Mouse (Mus musculus) layer of hippocampus, adult 9-11 months (tissue): ENCODE measurements around the gene Vps29.

Experiments
- DNase-seq: peaks from one replicate; pipeline ENCODE4 v3.0.0; 2022

Vps29 gene

GRCm38 (mm10) chr5:122342874-122343273 lies 11.3 kb upstream of the Vps29 start:
- no peak for DNase-seq

DNA sequence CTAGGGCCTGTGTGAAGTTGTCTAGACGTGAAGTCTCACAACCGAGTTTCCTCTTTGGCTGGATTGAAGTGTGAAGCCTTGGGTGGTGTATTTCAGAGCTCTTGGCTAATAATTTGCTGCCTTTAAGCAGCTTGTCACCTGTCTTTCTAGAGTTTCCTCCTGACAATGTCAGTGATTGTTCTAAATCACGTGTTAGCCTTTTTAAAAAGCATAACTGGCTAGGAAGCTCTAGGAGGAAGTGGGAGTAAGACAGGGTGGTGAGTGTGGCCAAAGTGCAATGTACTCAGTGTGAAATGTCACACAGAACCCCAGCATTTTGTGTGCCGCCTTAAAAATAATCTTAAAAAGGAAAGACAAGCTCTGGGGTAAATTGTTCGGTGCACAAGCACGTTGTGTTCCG lies 10.4 kb upstream of the Vps29 start:
- DNase-seq: no peak

DNA sequence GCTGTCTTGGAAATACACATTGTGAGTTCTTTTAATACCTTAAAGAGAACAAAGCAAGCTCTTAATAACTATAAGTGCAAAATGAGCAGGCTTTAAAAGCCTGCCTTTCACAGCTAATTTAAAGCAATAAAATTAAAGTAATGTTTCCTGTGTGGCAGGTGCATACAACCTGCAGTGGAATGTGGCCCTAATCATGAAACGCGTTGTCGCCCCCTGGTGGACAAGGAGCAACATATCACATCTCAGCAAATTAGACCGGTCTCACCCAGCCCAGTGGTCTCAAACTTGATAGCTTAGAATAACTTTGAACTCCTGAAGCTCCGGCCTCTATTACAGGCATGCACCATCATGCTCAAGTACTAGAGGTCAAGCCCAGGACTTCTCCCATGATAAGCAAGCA lies 9.9 kb upstream of the Vps29 start:
- no peak for DNase-seq

DNA sequence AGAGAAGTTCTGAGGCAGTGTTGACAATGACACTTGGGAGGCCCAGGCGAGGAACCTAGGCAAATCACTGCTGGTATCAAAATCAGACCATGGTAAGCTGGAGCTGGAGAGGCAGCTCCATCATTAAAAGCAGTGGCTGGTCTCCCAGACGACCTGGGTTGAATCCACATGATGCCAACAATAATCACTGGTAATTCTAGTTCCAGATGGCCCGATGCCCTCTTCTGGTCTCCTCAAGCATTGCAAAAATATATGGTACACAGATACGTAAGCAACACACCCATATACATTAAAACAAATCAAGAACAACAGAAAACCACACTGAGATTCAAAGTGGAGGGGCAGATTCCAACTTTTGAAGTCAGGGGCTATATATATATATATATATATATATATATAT lies 8.4 kb upstream of the Vps29 start:
- no peak for DNase-seq

DNA sequence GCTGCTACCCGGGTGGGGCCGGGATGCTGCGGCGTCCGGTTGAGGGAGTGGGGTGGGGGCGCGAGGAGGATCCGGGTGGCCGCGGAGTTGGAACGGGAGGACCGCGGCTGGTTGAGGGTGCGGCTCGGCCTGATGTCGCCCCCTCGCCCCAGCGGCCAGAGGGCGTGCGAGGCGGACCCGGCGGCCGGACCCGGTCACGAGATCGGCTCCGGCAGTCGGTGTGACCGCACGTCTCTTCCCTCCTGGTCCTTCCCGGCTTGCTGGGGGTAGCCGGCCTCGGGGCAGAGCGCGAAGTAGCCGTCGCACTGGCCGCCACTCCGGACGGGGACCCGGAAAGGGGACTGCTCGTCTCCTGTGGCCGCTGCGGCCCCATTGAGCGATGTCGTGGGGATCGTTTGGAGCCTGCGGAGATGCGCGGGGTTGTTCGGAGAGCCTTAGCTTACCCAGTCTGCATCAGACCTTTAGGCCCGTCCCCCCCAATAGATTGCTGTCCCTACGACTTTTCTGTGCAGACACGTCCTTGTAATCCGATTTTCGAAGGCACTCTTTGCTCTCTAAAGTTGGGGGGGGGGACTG lies 411 bp downstream of the Vps29 start:
- DNase-seq: no peak

DNA sequence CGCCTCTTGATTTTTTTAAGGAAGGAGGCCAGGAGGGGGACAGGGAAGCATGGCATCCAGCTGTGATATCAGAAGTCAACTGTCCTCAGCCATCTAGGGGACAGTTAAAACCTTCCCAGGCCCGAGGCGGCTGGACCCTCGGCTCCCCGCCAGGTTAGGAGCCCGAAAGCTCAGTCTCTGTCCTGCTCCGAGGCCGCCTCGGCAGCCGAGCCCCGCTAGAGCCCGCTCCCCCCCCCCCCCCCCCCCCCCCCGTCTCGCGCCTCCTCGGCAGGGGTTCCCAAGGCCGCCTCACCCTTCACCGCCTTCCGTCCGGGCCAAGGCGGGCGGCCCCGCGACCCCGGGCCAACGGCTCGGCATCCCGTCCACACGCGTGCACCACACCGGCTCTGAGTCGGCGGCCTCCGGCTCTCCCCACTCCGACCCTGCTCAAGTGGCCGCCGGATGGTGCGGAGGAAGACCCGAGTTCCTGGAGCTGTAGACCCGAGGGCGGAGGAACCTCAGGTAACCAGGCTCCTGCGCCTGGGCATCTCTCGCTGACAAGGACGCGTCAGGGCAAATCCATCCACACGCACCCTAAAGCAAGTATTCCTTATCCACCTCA lies 17.5 kb downstream of the Vps29 start, which contains the start of gene Gpn3:
Gene Gpn3, plus strand, starts transcription at position 286 of the 601 bp plus-strand sequence.
- no peak for DNase-seq

- peak; percentile 99 for DNase-seq
These were observed 18.1 kb downstream of the Vps29 start, which contains the start of gene Fam216a for GRCm38 (mm10) chr5:122372192-122372769. Fam216a (minus strand) TSS chr5:122372364.

DNA sequence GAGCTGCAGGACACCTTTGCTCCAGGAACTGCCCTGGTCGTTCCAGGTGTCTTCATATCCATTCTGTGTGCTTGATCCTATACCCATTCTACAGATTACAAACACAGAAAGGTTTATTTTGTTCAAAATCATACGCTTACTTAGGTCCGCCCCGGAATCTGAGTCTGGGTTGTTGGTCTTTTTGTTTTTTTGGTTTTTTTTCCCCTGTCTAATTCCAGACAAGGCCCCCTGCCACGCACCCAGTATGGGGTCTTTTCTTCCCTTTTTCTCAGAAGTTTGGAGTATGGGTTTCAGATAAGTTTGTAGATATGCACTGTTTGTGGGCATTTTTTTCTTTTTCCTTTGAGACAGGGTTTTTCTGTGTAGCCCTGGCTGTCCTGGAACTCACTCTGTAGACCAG lies 18.7 kb downstream of the Vps29 start:
- no peak for DNase-seq

DNA sequence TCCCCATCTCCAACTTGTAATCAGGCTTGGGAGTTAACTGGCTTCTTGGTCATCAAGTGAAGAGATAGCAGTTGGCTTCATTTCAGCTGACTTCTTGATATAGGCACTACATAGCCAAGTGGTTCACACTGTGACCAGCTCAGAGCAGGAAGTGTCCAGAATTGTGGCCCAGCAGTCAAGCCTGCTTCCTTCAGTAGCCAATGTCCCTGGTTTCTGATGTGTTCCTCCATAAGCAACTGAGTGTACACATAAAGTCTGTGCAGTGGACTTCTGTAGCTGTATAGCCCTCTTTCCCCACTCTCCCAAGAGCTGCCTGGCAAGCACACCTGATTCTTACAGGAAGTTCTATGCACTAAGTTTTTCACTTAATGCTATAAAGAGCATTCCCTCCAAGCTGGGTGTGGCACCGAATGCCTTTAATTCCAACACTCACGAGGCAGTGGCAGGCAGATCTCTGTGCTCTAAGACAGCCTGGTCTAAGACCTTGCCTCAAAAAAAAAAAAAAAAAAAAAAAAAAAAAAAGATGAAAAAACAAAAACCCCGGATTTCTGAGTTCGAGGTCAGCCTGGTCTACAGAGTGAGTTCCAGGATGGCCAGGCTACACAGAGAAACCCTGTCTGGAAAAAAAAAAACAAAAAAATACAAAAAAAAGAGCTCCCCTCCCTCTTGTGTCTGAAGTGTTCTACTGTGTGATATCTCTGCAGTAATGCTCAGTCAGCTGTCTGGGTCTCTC lies 23.1 kb downstream of the Vps29 start:
- no peak for DNase-seq

GRCm38 (mm10) chr5:122378171-122378570 lies 24.0 kb downstream of the Vps29 start:
- no peak for DNase-seq

DNA sequence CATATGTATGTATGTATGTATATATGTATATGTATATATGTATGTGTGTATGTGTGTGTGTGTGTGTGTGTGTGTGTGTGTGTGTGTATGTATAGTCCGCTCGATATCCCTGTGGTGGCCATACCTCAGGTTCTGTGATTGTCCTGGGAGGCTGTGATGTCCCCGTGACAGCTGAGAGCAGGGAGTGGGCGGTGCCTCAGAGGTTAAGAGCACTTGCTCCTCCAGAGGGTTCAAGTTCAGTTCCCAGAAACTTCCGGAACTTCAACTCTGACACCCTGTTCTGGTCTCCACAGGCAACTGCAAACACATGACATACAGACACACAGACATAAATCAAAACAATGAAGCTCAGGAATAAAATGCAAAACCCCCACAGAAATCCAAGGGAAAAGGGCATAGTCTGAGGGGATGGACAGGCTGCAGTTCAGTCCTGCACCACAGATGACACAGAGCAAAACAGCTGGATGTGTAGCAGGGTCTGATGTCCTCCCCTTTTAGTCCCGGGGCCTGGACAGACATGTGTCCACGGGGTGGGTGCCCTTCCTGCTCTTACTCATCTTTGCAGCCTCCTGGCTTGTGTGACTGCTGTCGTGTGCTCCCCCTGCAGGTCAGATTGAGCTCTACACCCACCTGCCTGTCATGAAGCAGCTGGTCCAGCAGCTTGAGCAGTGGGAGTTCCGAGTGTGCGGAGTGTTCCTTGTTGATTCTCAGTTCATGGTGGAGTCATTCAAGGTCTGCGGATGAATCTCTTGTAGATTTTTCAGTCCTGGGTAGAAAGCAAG lies 25.4 kb downstream of the Vps29 start:
- DNase-seq: peak; percentile 88

- no peak for DNase-seq
These were observed 35.8 kb downstream of the Vps29 start for GRCm38 (mm10) chr5:122390006-122390405.

- no peak for DNase-seq
These were observed 36.5 kb downstream of the Vps29 start for GRCm38 (mm10) chr5:122390671-122391070.

DNA sequence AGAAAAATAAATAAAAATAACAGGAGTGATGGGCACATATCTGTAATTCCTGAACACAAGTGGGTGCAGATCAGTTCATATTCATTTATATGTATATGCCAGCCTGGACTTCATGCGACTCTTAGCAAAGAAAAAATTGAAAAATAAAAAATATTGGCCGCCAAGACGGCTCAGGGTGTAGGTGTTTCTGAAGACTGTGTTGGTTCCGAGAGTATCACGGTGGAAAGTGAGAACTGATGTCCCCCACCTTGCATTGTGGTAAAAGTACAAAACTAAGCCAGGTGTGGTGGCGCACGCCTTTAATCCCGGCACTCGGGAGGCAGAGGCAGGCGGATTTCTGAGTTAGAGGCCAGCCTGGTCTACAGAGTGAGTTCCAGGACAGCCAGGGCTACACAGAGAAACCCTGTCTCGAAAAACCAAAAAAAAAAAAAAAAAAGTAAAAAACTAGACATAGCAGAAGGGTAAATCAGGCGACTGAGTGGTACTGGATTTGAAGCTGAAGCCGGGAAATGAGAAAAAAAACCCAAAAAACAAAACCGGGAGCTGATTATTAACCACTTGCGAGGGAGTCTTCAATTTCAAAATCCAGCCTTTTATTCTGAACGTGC lies 37.1 kb downstream of the Vps29 start:
- no peak for DNase-seq

- peak; percentile 90 for DNase-seq
These were observed 37.6 kb downstream of the Vps29 start, which contains the start of gene Arpc3 for GRCm38 (mm10) chr5:122391786-122392180. Arpc3 (plus strand) TSS chr5:122391878.

DNA sequence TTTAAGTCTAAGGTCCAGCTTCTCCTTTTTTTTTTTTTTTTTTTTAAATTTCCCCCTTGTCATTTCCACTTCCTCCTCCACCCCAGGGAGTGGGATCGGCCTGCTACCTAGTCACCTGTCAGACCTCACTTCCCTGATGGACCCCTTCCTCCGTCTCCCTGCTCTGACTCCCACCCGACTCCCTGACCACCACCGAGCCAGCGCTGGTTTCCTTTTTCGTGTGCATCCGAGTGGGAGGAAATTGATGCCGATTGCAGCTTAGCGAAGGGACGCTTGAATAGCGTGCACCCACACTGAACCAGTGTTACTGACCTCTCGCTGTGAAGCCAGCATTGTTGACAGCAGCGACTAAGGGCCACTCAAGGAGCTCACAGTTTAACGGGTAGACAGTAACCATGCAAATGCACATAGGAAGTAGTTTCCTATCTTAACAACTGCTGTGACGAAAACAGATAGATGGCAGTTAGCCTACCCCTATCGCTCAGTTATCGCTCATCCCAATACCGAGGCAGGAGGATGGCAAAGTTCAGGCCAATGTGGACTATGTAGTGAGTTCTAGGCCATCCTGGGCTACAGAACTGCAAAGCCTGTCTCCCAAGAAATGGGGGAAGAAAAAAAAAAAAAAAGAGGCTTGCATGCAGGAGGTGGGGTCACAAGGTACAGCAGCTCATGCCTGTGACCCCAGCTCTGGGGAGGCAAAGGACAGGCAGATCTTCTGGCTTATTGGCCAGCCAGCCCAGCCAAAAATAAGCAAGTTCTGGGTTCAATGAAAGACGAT lies 38.2 kb downstream of the Vps29 start:
- DNase-seq: no peak

DNA sequence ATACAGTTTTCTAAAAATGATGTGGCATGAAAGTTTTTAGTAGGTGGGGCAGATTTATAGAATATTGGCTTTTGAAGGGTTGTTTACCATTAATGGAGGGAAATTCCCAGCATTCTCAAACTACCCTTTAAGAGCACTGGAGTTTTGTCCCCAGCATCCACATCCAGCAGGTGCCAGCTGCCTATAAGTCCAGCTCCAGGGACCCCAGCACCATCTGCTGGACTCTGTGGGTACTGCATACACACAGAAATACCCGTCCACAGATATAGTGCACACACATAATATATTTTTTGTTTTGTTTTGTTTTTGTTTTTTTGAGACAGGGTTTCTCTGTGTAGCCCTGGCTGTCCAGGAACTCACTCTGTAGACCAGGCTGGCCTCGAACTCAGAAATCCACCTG lies 39.7 kb downstream of the Vps29 start:
- no peak for DNase-seq

DNA sequence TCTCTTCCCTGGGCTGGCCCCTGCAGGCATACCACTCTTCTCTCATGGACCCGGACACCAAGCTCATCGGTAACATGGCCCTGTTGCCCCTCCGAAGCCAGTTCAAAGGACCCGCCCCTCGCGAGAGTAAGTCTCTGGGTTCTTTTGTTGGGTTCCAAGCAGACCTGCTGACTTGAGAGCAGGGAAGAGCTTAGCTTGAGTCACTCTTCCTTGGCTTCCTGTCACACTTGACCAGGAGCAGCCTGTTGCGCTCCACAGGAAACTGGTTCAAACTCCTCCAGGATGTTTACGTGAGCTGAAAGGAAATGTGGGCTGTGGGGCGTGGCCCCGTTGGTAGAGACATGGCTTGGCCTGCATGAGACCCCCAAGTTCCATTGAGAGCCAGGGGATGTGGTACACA lies 42.6 kb downstream of the Vps29 start:
- no peak for DNase-seq

GRCm38 (mm10) chr5:122397495-122397894 lies 43.3 kb downstream of the Vps29 start:
- DNase-seq: no peak

GRCm38 (mm10) chr5:122399871-122400270 lies 45.7 kb downstream of the Vps29 start:
- no peak for DNase-seq

DNA sequence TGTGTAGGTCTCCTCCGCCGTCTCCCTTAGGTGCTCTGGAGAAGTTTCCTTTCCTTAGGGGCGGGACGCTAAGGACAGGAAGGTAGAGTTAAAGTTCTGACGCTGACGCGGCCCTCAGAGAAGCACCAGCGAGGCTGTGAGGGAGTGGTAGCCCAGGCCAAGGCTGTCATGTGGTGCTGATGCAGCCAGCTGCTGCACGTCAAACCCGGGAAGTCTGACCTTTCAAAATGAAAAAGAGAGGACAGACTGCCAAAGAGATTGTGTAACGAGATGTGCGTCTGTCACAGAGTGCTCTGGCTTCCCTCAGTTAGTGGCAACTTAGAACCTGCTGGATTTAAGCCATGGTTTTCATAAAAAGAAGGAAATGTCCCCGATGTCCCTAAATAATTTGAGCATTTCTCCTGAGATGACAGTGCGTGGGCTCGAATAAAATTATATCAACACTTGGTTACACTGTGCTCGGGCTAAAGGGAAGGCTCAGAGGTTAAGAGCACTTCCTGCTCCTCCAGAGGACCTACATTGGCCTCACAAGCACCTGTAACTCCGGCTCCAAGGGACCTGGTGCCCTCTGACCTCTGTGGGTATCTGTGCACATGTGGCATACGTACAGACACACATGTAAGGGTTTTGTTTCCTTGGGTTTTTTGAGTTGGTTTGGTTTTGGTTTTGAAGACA lies 46.6 kb downstream of the Vps29 start:
- peak; percentile 72 for DNase-seq
